Mouse (Mus musculus): ENCODE results near the gene Fam20a.

Gene Fam20a

GRCm38 (mm10) chr11:109654581-109654980 lies 67.5 kb downstream of the Fam20a start:
- DNase-seq (ENCODE audit: low read depth, low spot score): no peak

- no peak for DNase-seq (ENCODE audit: low read depth, low spot score)
Measured at GRCm38 (mm10) chr11:109653201-109653600, 68.9 kb downstream of the Fam20a start.

GRCm38 (mm10) chr11:109652505-109652904 lies 69.6 kb downstream of the Fam20a start:
- no peak for DNase-seq (ENCODE audit: low read depth, low spot score)

GRCm38 (mm10) chr11:109651566-109652024 lies 70.5 kb downstream of the Fam20a start:
- no peak for DNase-seq (ENCODE audit: low read depth, low spot score)

- peak; percentile 90 for DNase-seq (ENCODE audit: low read depth, low spot score)
Measured at GRCm38 (mm10) chr11:109650788-109651565, 71.1 kb downstream of the Fam20a start.

- DNase-seq (ENCODE audit: low read depth, low spot score): peak; percentile 68
Measured at GRCm38 (mm10) chr11:109649975-109650701, 71.9 kb downstream of the Fam20a start.

GRCm38 (mm10) chr11:109649206-109649605 lies 72.9 kb downstream of the Fam20a start, which contains the start of gene Prkar1a:
Prkar1a (plus strand) TSS chr11:109649405.
- DNase-seq (ENCODE audit: low read depth, low spot score): no peak

- no peak for DNase-seq (ENCODE audit: low read depth, low spot score)
Measured at GRCm38 (mm10) chr11:109648510-109648909, 73.6 kb downstream of the Fam20a start.

- DNase-seq (ENCODE audit: low read depth, low spot score): no peak
Measured at GRCm38 (mm10) chr11:109641498-109642222, 80.4 kb downstream of the Fam20a start.

- DNase-seq (ENCODE audit: low read depth, low spot score): no peak
Measured at GRCm38 (mm10) chr11:109635871-109636395, 86.1 kb downstream of the Fam20a start.

GRCm38 (mm10) chr11:109634928-109635327 lies 87.2 kb downstream of the Fam20a start:
- DNase-seq (ENCODE audit: low read depth, low spot score): no peak

GRCm38 (mm10) chr11:109629021-109629521 lies 93.0 kb downstream of the Fam20a start:
- DNase-seq (ENCODE audit: low read depth, low spot score): no peak

- no peak for DNase-seq (ENCODE audit: low read depth, low spot score)
Measured at GRCm38 (mm10) chr11:109628099-109628498, 94.0 kb downstream of the Fam20a start.

GRCm38 (mm10) chr11:109627648-109628047 lies 94.4 kb downstream of the Fam20a start:
- DNase-seq (ENCODE audit: low read depth, low spot score): no peak

- DNase-seq (ENCODE audit: low read depth, low spot score): no peak
Measured at GRCm38 (mm10) chr11:109623238-109623637, 98.8 kb downstream of the Fam20a start.

GRCm38 (mm10) chr11:109622518-109623037 lies 99.5 kb downstream of the Fam20a start:
- no peak for DNase-seq (ENCODE audit: low read depth, low spot score)

- no peak for DNase-seq (ENCODE audit: low read depth, low spot score)
Measured at GRCm38 (mm10) chr11:109621183-109621582, 100.9 kb downstream of the Fam20a start.

GRCm38 (mm10) chr11:109620356-109620755 lies 101.7 kb downstream of the Fam20a start:
- DNase-seq (ENCODE audit: low read depth, low spot score): no peak

Data from skeletal muscle tissue, adult 2 months (tissue).